Mouse (Mus musculus): ENCODE results near the gene Pxdn. TPM values are rescaled to one million over a fixed set of nuclear protein-coding genes. Genes with fewer than 3 reads are reported as not detected.

The Pxdn gene
- 10 to 100 TPM; 50.3 to 59.2 TPM for total RNA-seq (2021)
- 75.0 and 85.7 TPM in 2 replicates for polyA plus RNA-seq (2012; rRNA removed)
- long read RNA-seq, full-length matches to known transcripts = 1 of 11 reads
- long read RNA-seq, partial matches to known transcripts = 4 of 11 reads
- long read RNA-seq, other reads (novel, unspliced or antisense) = 6 of 11 reads

DNA sequence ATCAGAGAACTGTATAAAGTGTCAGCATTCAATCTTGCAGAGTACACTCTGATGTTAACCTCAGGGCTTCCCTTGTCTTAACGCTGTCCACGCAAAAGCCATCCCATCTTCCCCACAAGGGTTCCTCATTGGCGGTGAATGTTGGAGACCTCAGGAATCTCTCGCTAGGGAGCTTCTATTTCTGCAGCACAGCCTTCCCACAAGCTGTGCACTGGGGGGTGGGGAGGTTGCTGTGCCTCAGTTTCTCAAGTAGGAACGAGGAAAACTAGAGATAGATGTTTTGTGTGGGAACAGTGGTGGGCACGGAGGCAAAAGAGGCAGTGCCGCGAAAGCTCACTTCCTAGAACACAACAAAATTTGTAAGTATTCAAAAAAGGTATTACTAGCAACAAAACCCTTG, at the start of gene Pxdn:
Gene Pxdn, plus strand, starts transcription at position 301 of the 400 bp plus-strand sequence.
- no peak for DNase-seq

DNA sequence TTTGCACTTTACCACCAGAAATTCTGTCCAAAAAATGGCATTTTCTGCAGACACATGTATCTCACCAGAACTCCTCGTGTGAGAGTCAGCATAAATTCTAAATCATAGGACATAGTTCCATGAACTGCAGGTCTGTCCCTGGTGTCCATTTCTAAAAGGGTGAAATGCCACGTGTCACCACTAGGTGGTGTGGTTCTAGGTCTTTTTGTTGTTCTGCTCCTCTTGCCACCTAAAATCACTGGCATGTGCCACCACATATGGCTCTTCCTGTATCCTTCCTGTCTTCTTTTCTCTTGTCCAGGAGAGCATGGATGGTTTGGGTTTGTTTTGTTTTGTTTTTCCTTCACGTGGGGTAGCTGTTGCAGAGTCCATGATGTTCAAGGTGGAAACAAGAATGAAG, 42.7 kb upstream of the Pxdn start:
- peak; percentile 59 for DNase-seq

DNA sequence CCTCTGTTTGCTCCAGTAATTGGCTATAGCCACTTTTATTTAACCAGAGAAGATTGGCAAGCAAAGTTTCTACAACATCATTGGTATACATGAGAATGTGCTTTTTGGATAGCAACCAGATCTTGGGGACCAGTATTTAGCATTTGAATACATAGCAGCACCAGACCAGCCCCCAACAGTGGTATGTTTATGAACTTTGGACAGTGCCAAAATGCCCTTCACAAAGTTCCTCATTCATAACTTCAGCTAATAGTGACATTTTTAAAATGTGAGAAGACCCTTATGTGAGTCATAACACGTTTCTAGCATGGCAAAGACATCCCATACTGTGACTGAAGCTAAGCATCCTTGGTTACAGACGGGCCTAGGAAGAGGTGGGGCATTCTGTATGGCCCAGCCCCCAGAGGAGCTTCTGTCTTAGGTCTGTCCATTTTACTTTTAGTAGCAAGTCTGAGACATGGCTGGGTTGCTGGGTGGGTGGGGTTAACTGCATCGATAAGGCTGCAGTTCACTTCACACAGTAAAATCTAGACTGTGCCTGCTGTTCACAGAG, 39.8 kb upstream of the Pxdn start:
- no peak for DNase-seq

DNA sequence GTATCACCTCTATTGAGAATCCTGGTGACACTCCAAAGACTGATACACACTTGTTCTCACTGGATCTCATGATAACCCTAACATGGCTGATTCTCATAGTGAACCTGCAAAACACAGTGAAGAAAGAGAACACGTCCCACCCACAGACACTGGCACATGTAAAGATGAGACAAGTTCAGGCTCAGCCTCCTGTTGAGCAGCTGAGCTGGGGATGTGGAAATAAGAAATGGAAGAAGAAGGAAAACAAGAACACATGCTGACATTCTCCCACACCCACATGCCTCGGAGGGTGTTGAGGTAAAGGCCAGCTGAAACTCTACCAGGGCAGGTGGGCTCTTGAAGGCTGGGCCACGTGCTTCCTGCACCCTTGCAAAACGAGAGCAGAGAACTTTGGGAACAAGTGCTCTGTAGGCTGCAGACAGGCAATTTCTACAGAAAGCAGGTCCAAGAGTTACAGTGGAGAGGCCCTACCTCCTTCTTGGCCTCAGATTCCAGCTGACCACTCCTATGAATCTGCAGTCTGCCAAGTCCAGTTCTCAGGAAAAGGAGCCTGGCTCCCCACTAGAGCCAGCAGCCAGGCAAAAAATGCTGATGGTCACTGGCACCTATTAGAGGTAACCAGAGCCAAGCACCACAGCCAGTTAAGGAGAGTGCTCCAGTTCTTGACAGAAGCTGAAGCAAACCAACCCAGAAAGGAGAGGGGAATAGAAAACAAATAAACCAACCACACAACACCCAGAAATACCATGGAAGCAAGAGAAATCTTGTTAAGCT, 33.1 kb upstream of the Pxdn start:
- no peak for DNase-seq

DNA sequence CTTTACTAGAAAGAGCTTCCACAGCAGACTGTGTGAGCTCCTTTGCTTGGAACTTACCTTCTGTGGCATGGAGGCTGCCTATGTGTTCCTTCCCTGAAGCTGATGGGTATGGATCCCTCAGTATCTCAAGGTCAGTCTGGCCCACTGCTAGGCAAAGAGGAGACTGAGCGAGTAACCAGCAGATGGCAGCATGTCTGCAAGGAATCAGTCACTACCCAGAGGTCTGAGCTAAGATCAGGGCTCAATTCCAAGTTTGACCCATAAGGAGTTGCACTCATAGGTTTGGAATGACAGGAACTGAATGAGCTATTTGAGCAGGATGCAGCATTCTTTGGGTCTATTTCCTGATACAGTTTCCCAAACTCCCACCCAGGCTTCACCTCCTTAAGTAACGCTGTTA, 30.4 kb upstream of the Pxdn start:
- peak; percentile 68 for DNase-seq

DNA sequence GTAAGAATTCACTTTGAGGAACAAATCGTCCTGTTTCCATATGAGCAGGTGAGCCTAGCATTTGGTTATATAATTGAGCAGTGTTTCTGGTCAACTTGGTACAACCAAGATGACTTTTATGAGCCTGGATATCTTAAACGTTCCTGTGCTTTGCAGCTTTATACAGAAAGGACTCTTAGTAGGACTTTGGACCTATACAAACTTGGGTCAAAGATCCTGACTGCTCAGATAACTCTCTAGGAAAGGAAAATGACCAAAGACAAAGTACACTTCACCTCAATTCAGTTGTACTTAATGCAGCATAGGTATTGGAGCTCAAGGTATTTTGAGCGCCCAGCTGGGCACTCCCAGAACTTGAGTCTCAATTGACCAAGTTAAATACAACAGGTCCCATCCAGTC, 21.3 kb upstream of the Pxdn start:
- DNase-seq = no peak

DNA sequence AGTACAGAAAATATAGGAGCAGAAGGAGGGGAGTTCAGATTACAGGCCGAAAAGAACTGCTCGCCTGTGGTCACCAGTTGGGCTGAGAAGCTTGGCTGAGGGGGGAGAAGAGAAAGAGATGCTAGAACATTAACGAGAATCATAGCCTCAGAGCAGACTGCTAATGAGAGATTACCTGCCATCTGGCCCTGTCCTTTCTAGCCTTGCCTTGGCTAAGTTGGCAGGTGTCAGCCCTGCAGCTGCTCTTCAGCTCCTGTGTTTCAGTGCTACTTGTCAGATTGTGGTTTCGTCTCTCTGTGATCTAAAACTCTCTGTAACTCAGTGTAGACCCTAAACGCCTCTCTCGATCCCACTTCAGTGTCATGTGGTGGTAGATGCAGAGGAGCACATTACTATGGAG, 20.6 kb upstream of the Pxdn start:
- DNase-seq = no peak

DNA sequence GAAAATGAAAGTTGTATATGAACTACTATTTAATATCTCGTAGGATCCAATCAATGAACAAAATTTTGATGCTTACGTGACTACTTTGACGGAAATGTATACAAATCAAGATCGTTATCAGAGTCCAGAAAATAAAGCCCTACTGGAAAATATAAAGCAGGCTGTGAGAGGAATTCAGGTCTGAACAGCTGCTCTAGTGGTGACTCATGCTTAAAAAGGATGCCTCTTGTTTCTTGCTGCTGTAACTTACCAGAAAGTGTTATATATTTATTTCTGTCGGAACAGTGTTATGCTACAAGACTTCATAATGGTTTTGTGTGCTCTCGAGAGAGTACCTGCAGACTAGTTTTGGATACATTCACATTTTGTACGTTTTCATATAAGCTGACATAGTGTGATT, 17.1 kb upstream of the Pxdn start:
- no peak for DNase-seq

DNA sequence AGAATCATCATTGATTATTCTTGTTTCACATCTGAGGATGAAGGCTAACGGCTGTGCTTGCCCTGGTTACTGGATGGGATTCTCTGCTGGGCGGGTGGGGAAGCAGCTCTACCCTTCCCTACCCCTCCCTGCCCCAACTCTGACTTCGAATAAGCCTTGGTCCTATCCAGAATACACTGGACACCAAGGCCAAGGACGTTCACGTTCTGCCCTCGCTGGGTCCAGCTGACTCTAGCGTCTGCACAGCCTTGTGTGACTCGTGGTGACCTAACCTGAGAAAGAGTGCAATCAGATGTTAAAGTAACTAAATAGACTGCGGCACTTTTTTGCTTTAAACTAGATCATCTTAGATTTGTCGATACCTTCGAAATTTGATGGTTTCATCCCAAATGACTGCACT, 15.9 kb upstream of the Pxdn start:
- DNase-seq = peak; percentile 72

DNA sequence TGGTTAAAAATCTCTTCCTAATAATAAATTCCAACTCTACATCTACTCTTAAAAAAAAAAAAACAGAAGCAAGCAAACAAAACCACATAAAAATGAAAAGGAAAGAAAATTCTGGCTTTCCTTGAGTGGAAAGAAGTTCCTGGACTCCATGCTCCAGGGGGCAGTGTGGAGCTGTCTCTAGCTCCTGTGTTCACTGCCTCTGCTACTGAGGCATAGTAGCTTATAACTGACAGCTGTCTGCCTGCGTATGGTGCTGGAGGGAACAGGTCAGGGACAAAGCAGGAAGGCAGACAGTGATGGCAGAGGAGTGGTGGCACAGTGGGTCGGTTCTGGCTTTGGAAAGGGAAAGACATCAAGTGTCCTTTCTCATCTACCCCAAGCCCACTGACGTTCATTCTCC, 10.5 kb upstream of the Pxdn start:
- DNase-seq = peak; percentile 52

DNA sequence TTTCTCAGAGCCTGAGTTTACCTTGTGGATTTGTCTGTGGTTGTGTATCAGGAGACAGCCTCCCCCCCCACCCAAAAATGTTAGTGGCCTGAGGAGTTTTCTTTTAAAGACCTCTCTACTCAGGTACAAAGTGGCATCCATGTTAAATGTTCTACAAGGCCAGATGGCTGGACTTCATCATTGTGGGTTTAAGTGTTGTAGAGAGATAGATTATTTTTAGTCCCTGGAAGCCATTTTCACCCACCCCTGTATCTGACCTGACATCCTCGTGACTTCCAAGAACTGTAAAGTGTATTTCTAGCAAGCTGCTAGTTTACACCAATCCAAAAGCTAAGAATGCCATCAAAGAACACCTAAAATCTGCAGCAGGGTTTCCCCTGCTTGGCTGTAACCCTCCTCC, 6.8 kb upstream of the Pxdn start:
- no peak for DNase-seq

DNA sequence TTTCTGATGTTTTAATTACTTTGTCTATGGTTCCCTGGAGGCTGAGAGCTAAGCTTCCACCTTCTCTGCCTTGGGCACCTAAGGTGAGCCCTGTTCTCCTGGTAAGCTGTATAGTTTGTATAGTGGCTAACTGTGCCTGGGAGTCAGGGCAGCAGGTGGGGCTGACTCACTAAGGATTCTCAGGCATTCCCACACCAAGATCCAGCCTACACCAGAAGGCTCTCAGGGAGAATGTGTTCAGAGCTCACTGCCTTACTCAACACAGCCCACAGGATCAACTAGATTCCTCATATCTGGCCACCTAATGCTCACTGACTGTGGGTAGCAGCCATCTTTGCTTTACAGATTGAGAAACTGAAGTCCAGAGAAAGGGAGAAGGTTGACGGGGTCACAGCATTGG, 4.5 kb upstream of the Pxdn start:
- DNase-seq = no peak

DNA sequence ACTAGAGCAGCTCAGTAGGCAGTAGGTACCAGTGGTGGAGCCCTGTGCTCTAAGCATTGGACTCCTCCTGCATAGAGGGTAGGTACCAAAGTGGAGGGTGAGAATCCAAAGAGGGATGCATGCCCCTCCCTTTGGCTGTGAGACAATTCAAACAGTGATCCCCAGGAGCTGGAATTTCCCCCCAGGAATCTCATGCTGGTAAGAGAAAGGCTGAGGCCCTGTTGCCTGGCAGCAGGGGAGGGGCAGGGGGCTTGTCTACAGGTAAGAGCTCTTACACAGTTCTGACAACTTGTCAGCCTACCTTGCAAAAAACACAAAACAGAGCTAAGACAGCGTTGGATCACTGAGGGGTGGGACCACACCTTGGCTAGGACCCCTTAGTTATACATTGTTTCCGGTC, 3.9 kb upstream of the Pxdn start:
- DNase-seq = no peak

DNA sequence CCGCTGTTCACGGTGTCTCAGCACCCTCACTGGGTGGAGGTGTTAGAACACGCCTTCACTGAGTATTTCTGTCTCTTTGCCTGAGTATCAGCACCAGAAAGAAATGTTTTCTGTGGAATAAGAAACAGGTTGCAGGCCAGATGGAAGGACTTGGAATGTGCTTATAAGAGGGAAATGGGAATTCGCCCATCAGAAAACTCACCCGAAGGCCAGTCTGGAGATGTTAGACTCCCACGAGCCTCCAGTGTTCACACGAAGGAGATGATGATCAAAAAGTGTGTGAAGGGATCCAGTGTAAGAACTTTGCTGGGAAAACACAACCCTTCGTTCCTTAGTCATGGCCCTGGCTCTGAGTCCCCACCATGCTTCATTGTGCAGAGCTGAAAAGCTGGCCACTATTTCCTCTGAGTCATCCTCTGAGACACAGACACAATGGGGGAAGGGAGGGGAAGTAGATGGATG, 3.3 kb upstream of the Pxdn start:
- peak; percentile 53 for DNase-seq

DNA sequence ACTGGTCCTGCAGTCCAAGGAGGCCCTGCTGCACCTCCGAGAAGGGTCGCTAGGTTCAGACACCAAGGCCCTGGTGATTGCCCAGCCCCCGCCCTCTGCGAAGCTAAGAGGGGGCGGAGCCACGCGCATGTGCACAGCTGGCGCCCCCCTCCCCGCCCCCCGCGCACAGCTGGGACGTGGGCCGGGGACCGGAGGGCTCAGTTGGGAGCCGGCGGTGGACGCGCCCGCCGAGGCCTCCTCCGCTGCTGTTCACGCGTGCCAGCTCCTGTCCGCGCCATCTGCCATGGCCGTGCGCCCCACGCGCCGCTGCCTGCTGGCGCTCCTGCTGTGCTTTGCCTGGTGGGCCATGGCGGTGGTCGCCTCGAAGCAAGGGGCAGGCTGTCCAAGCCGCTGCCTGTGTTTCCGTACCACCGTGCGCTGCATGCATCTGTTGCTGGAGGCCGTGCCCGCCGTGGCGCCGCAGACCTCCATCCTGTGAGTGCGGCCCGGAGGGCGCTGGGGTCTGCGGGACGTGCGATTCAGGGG, 505 bp downstream of the Pxdn start:
- peak; percentile 79 for DNase-seq

DNA sequence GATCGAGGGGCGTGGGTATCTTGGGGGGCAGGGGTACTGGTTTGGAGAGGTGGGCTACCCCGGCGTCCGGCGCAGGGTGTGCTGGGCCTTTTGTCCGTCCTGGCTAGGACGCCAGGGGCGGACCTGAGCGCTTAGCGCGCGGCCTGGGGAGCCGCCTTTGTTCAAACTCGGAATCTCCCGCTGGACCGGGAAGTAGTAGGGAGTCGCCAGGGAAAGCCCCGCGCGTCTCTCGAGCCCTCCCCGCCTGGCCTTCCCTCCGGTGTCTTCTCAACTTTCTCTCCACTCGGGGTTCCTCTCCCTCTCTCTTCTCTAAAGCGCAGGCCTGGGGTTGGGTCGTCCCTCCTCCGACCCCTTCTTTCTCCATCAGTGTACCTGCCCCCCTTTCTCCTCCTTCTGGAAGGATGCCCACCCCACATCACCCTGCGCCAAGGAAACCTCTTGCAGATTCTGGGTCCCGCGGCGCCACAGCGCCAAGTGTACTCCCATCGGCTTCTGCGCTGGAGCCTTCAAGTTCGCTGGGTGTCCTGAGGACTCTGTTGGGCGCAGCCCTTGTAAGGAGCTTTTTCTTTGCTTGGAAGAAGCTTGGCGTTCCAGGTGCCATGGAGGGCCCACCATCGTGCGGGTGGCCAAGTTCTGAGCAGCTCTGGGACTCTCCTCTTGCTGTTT, 1.1 kb downstream of the Pxdn start:
- peak; percentile 85 for DNase-seq

DNA sequence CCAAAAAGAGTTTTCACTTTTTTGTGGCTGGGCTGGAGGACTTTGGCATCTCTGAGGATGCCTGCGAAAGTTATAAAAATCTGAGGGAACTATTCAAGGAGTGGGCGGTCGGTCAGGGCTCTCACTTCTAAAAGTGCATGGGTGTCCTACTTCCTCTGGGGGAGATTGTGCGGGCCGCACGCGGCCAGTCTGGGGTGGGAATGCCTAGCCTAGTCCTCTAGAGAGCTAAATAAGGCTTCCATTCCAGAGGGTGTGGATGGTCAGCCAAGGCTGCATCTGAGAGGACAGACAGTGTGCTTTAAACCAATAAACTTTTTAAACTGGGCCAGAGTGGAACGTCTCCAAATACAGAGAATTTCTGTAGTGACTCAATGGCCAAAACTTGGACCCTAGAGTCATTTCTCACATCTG, 1.9 kb downstream of the Pxdn start:
- peak; percentile 30 for DNase-seq

DNA sequence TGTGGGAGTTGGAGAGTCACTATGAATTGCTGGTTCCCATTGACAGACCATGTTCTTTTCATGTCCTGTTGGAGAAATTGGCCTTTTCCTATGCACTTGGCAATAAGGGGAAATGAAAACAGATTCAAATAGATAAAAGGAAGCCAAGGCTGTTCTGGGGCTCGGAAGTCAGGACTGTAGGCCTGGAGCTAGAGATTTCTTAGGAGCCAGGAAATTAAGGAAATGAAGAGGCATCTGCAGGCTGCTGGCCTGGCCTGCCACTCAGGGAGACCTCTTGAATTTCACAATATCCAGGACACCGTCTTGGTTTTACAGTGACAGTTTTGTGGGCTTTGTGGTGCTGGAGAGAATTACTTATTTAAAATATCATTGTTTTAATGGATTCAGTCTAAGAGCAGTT, 5.0 kb downstream of the Pxdn start:
- peak; percentile 23 for DNase-seq

DNA sequence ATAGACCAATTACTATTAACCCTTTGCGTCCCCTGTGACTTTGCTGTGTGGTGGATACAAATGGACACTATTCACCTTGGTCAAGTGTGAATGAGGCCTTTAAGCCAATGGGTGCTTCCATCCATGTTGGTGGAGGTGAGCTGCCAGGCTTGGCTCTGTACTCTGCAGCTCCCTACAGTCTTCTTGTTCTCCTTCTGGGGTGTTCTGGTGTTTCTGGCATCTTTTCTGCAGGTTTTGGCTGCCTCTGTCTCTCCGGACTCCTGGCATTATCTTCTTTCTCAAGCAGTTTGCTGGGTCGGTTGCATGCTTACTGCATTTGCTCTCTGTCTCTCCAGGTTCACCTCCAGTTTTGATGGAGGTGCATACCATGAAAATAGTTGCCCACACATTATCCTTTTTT, 7.2 kb downstream of the Pxdn start:
- DNase-seq = no peak

DNA sequence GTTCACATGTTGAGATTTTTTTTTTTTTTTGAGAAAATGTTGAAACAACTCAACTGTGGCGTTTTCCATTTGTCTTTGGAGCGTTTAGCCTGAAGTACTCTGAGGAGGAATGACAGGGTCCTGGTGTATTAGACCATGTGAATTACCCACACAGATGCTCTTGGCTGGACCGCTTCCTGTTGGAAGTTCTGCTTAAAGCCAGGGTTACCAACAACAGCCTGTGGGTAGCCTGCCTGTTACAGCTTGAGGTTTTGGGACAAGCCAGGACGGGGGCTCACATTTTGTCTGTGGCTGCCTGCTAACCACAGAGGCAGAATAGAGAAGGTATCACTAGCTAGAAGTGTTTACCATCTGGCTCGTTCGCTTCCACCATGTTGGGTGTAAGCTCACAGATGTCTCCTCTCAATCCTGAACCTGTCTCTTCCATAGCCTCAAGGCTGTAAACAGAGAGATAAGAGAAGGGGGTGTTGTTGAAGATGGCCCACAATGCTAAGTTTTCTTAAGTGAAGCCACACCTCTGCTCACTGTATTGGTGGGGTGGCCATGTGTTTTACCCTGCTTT, 7.9 kb downstream of the Pxdn start:
- no peak for DNase-seq

DNA sequence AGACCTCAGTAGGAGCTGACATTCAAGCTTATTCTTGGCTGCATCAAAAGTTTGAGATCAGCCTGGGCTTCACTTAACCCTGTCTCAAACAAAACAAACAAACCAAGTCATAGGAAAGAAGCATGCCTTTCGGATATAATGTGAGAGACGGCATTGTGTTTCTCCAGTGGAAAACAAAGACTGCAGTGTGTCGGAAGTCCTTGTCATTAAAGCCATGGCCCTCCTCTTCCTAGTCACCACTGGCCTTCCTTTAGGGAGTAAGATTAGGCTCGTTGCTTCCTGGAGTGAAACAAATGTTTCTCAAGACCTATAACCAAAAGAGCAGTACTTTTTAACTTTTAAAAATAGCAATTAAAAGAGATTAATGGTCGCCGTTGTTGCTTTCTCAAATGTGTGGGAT, 13.6 kb downstream of the Pxdn start:
- DNase-seq = no peak

DNA sequence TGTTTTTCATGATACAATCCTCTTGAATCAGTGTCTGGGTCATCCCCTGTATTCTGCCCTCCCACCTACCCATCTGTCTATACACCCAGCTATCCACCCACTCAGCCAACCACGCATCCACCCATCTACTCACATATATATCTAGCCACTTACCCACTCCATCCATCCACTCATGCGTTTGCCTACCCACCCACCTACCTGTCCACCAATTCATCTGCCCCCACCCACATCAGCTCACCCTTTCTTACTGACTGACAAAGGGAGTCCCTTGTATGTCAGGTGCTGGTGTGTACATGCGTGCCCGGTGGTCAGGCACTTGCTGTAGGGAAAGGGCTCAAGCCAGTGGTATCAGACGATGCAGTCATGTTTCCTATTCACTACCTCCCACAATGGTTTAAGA, 14.1 kb downstream of the Pxdn start:
- DNase-seq = no peak

DNA sequence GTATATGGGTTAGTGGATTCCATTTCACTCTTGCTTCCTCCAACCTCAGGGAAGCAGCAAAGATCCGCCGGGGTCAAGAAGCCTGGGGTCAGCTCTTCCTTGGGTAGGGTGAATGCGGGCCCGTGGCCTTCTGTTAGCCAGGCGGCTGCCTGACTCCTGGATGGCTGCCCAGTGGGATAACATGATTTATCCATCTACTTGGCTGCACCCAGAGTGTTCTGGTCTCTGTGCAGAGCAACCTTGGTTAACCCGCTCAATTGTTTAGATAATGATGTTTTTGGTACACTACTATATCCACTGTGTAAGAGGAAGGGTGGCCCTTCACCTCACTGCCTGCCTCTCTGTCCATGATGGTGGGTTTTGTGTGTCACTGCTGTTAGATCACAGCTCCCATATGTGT, 14.7 kb downstream of the Pxdn start:
- DNase-seq = peak; percentile 92
